Mouse (Mus musculus) kidney, postnatal 0 days (tissue): Measurements from ENCODE around the gene Phf12. TPM values are rescaled to one million over a fixed set of nuclear protein-coding genes. Genes with fewer than 3 reads are reported as not detected.

Experiments used
- ATAC-seq: fragments of 200-750 bp; cut with Nextera tagmentation; replicated peaks from 2 replicates; pipeline ENCODE4 v1.8.0; 2017; ENCODE audit warnings: low read depth, moderate number of reproducible peaks, moderate TSS enrichment, moderate library complexity; ENCODE audit not compliant: low FRiP score
- DNase-seq: peaks from one replicate; pipeline ENCODE4 v3.0.0-alpha.2; 2016; ENCODE audit warnings: low spot score
- H3K27ac ChIP-seq: fragments of 300-500 bp; sonication (generic); 2 replicates; pipeline ENCODE4 v1.5.1; 2014; ENCODE audit warnings: mild to moderate bottlenecking
- H3K27me3 ChIP-seq: fragments of 300-500 bp; sonication (generic); 2 replicates; pipeline ENCODE4 v1.6.1; 2014; ENCODE audit warnings: low read length, mixed read lengths; ENCODE audit not compliant: insufficient read depth
- H3K36me3 ChIP-seq: fragments of 300-500 bp; sonication (generic); 2 replicates; pipeline ENCODE4 v1.6.1; 2014; ENCODE audit warnings: low read length, mixed read lengths; ENCODE audit not compliant: insufficient read depth
- H3K4me1 ChIP-seq: fragments of 300-500 bp; sonication (generic); replicated peaks from 2 replicates; pipeline ENCODE4 v1.6.1; 2014; ENCODE audit warnings: antibody characterized with exemption, low read length, mixed read lengths; ENCODE audit not compliant: insufficient read depth
- H3K4me2 ChIP-seq: fragments of 300-500 bp; sonication (generic); 2 replicates; pipeline ENCODE4 v1.6.1; 2014; ENCODE audit warnings: mild to moderate bottlenecking, low read length, moderate library complexity, mixed read lengths
- H3K4me3 ChIP-seq: fragments of 300-500 bp; sonication (generic); replicated peaks from 2 replicates; pipeline ENCODE4 v1.5.1; 2014; ENCODE audit warnings: low read depth, low read length
- H3K9ac ChIP-seq: fragments of 300-500 bp; sonication (generic); 2 replicates; pipeline ENCODE4 v1.6.1; 2014; ENCODE audit warnings: low read depth, low read length
- H3K9me3 ChIP-seq: fragments of 300-500 bp; sonication (generic); replicated peaks from 2 replicates; pipeline ENCODE4 v1.6.1; 2016; ENCODE audit warnings: low read length, inconsistent platforms, mixed read lengths
- CTCF ChIP-seq: IDR thresholded peaks from 2 replicates; pipeline ENCODE4 v1.5.1; 2016; ENCODE audit warnings: antibody characterized with exemption, low read depth, mild to moderate bottlenecking, moderate library complexity
- WGBS: fragments of 180-500 bp; shearing (Covaris S2); extraction: QIAGEN DNeasy Blood & Tissue Kit; methylation state at CpG from one replicate; pipeline ENCODE4 v1.1.7; 2014; 5-methylcytosine and 5-hydroxymethylcytosine counted together
- polyA plus RNA-seq: library from polyadenylated mRNA; unstranded; fragments of >200 nt; fragmentation: Nextera tagmentation; extraction: Ambion mirVana; gene quantifications from 2 replicates; pipeline ENCODE4 v1.2.1, GENCODE M21; 2015

The Phf12 gene
- polyA plus RNA-seq, 1 experiment from 2014 or later, result 11.1 TPM

GRCm38 (mm10) chr11:78023607-78024006, 41.1 kb downstream of the Phf12 start:
- H3K36me3 ChIP-seq, result peaks cover 73% of the 10 kb centered on the region
- H3K27ac ChIP-seq, result no peak overlapping the region
- H3K4me1 ChIP-seq, result no peaks in the 10 kb centered on the region
- TF ChIP-seq CTCF, result peak; percentile 45; the same call in 1 of the 2 replicates
- DNase-seq, result no peak
- WGBS, result 87% methylated on average over 8 of the region's 8 CpGs
- H3K9ac ChIP-seq, result no peak overlapping the region
- no peak overlapping the region for H3K4me3 ChIP-seq
- no peaks in the 10 kb centered on the region for H3K9me3 ChIP-seq
- H3K27me3 ChIP-seq, result no peaks in the 10 kb centered on the region
- H3K4me2 ChIP-seq, result no peak overlapping the region
- ATAC-seq, result no peak

GRCm38 (mm10) chr11:78029240-78029639, 46.7 kb downstream of the Phf12 start:
- Histone ChIP-seq H3K27ac (no peak overlapping the region), H3K4me1 (peaks cover 7% of the 10 kb centered on the region; the same call in 1 of the 2 replicates), H3K36me3 (peaks cover 42% of the 10 kb centered on the region), H3K27me3 (no peaks in the 10 kb centered on the region), H3K4me3 (no peak overlapping the region), H3K9ac (no peak overlapping the region), H3K4me2 (no peak overlapping the region), H3K9me3 (no peaks in the 10 kb centered on the region)
- TF ChIP-seq CTCF, result no peak
- 86% methylated on average over 8 of the region's 8 CpGs for WGBS
- ATAC-seq, result no peak
- no peak for DNase-seq

- DNase-seq, result no peak
- Histone ChIP-seq H3K36me3 (peaks cover 31% of the 10 kb centered on the region), H3K27ac (no peak overlapping the region), H3K9me3 (no peaks in the 10 kb centered on the region), H3K4me1 (peaks cover 7% of the 10 kb centered on the region; the same call in 1 of the 2 replicates), H3K4me3 (no peak overlapping the region), H3K9ac (no peak overlapping the region), H3K4me2 (no peak overlapping the region), H3K27me3 (no peaks in the 10 kb centered on the region)
- TF ChIP-seq CTCF, result no peak
- 35% methylated on average over 2 of the region's 2 CpGs for WGBS
- ATAC-seq, result no peak
Observed at GRCm38 (mm10) chr11:78030600-78030999, 48.0 kb downstream of the Phf12 start.

- peak overlapping the region; percentile 96 for H3K4me2 ChIP-seq
- no peak for ATAC-seq
- peak overlapping the region; percentile 58; the same call in 1 of the 2 replicates for H3K4me3 ChIP-seq
- H3K9ac ChIP-seq, result 0 out of 2 replicates have a peak overlapping the region, but pooled peaks have one; percentile 69
- WGBS, result 35% methylated on average over 6 of the region's 6 CpGs
- DNase-seq, result no peak
- H3K4me1 ChIP-seq, result peaks cover 7% of the 10 kb centered on the region; the same call in 1 of the 2 replicates
- no peaks in the 10 kb centered on the region for H3K9me3 ChIP-seq
- no peaks in the 10 kb centered on the region for H3K27me3 ChIP-seq
- H3K27ac ChIP-seq, result no peak overlapping the region
- peaks cover 23% of the 10 kb centered on the region for H3K36me3 ChIP-seq
- no peak for TF ChIP-seq CTCF
Observed at GRCm38 (mm10) chr11:78031389-78031788, 48.8 kb downstream of the Phf12 start.

GRCm38 (mm10) chr11:78031947-78032808, 49.6 kb downstream of the Phf12 start, which contains the start of gene Dhrs13:
TSS of gene Dhrs13 (plus strand) at chr11:78032280.
- no peaks in the 10 kb centered on the region for H3K9me3 ChIP-seq
- peaks cover 8% of the 10 kb centered on the region; the same call in 1 of the 2 replicates for H3K4me1 ChIP-seq
- TF ChIP-seq CTCF, result peak; percentile 78
- H3K27me3 ChIP-seq, result no peaks in the 10 kb centered on the region
- peak within 1 kb of the TSS; percentile 69 for H3K9ac ChIP-seq
- H3K27ac ChIP-seq, result peak within 1 kb of the TSS; percentile 73
- WGBS, result under 1% methylated on average over 86 of the region's 96 CpGs
- peak within 1 kb of the TSS; percentile 58 for H3K4me3 ChIP-seq
- H3K36me3 ChIP-seq, result peaks cover 16% of the 10 kb centered on the region; the same call in 1 of the 2 replicates
- peak within 1 kb of the TSS; percentile 96 for H3K4me2 ChIP-seq
- DNase-seq (peak; percentile 95), ATAC-seq (peak; percentile 81)

GRCm38 (mm10) chr11:78032809-78033195, 50.2 kb downstream of the Phf12 start:
- peaks cover 9% of the 10 kb centered on the region; the same call in 1 of the 2 replicates for H3K36me3 ChIP-seq
- peak overlapping the region; percentile 69 for H3K9ac ChIP-seq
- H3K9me3 ChIP-seq, result no peaks in the 10 kb centered on the region
- DNase-seq (no peak), ATAC-seq (no peak)
- H3K4me3 ChIP-seq, result peak overlapping the region; percentile 58
- H3K27ac ChIP-seq, result peak overlapping the region; percentile 73
- 10% methylated on average over 5 of the region's 5 CpGs for WGBS
- H3K4me2 ChIP-seq, result peak overlapping the region; percentile 96
- H3K27me3 ChIP-seq, result no peaks in the 10 kb centered on the region
- no peak for TF ChIP-seq CTCF
- H3K4me1 ChIP-seq, result peaks cover 12% of the 10 kb centered on the region; the same call in 1 of the 2 replicates
